Mouse (Mus musculus) left cerebral cortex, adult 18-20 months (tissue): ENCODE data around the gene Ubash3b. TPM values are rescaled to one million over a fixed set of nuclear protein-coding genes. Genes with fewer than 3 reads are reported as not detected.

Experiments used
- DNase-seq, 2 experiments: peaks; one replicate each; pipeline ENCODE4 v3.0.0; 2021 to 2022; ENCODE audit warnings: low spot score in 2 of 2, mixed read lengths in 1 of 2
- total RNA-seq, 2 experiments: library from RNA; stranded (reverse); gene quantifications; 2 replicates each; pipeline ENCODE4 v1.2.3; 2021

Gene Ubash3b
- total RNA-seq, 2 experiments from 2014 or later = 24.7 to 26.0 TPM

- no peak for DNase-seq
Observed at GRCm38 (mm10) chr9:41138987-41139808, 22.3 kb downstream of the Ubash3b start.

- no peak for DNase-seq
Observed at GRCm38 (mm10) chr9:41136691-41137467, 24.6 kb downstream of the Ubash3b start.

- no peak for DNase-seq
Observed at GRCm38 (mm10) chr9:41136273-41136672, 25.2 kb downstream of the Ubash3b start.

GRCm38 (mm10) chr9:41134907-41135306 lies 26.6 kb downstream of the Ubash3b start:
- DNase-seq = no peak

- no peak for DNase-seq
Observed at GRCm38 (mm10) chr9:41130563-41130962, 30.9 kb downstream of the Ubash3b start.

- DNase-seq = no peak
Observed at GRCm38 (mm10) chr9:41129802-41130480, 31.6 kb downstream of the Ubash3b start.

- no peak for DNase-seq
Observed at GRCm38 (mm10) chr9:41129273-41129672, 32.2 kb downstream of the Ubash3b start.

- no peak for DNase-seq
Observed at GRCm38 (mm10) chr9:41126723-41127122, 34.8 kb downstream of the Ubash3b start.

- no peak for DNase-seq
Observed at GRCm38 (mm10) chr9:41124305-41124704, 37.2 kb downstream of the Ubash3b start.

GRCm38 (mm10) chr9:41122390-41123110 lies 38.9 kb downstream of the Ubash3b start:
- DNase-seq = no peak

- DNase-seq = no peak
Observed at GRCm38 (mm10) chr9:41121701-41122354, 39.7 kb downstream of the Ubash3b start.

GRCm38 (mm10) chr9:41119958-41120357 lies 41.5 kb downstream of the Ubash3b start:
- no peak for DNase-seq

GRCm38 (mm10) chr9:41118065-41118464 lies 43.4 kb downstream of the Ubash3b start:
- peak; percentile 24 for DNase-seq

- no peak for DNase-seq
Observed at GRCm38 (mm10) chr9:41116126-41116525, 45.4 kb downstream of the Ubash3b start.

GRCm38 (mm10) chr9:41114367-41114766 lies 47.1 kb downstream of the Ubash3b start:
- DNase-seq = no peak

GRCm38 (mm10) chr9:41109749-41110148 lies 51.7 kb downstream of the Ubash3b start:
- no peak for DNase-seq

GRCm38 (mm10) chr9:41108324-41109180 lies 52.9 kb downstream of the Ubash3b start:
- peak; percentile 35 to 55 for DNase-seq

GRCm38 (mm10) chr9:41105201-41105643 lies 56.3 kb downstream of the Ubash3b start:
- no peak for DNase-seq

- DNase-seq = no peak
Observed at GRCm38 (mm10) chr9:41103722-41104121, 57.8 kb downstream of the Ubash3b start.
